Mouse (Mus musculus) CH12.LX (cell line): ENCODE measurements around the gene Eif4g3. TPM values are rescaled to one million over a fixed set of nuclear protein-coding genes. Genes with fewer than 3 reads are reported as not detected.

Experiments used
- DNase-seq: peaks from one replicate; pipeline ENCODE4 v3.0.0-alpha.2; 2013; ENCODE audit errors: extremely low read depth
- H3K27ac ChIP-seq: 2 replicates; pipeline ENCODE4 v1.5.1; 2012; ENCODE audit warnings: low read depth, mild to moderate bottlenecking, control low read depth, moderate library complexity; ENCODE audit not compliant: insufficient read depth
- H3K27me3 ChIP-seq: replicated peaks from 2 replicates; pipeline ENCODE3; 2012; ENCODE audit warnings: inconsistent platforms
- H3K36me3 ChIP-seq, 2 experiments: replicated peaks in 1 of 2; 2 replicates each; pipeline versions ENCODE3 to v1.6.1; 2012; ENCODE audit warnings: inconsistent platforms in 1 of 2, low read length in 1 of 2, mild to moderate bottlenecking in 1 of 2, mixed read lengths in 1 of 2, moderate library complexity in 1 of 2; ENCODE audit not compliant: control insufficient read depth in 1 of 2, insufficient read depth in 1 of 2
- H3K4me1 ChIP-seq, 2 experiments: 2 replicates each; pipeline ENCODE4 v1.6.1; 2012; ENCODE audit warnings: inconsistent platforms in 1 of 2, moderate library complexity in 1 of 2; ENCODE audit not compliant: insufficient read depth in 2 of 2, control insufficient read depth in 1 of 2
- H3K4me2 ChIP-seq: 2 replicates; pipeline ENCODE4 v1.6.1; 2012; ENCODE audit warnings: low read depth, mild to moderate bottlenecking, control low read depth; ENCODE audit not compliant: poor library complexity, insufficient read depth, severe bottlenecking
- H3K4me3 ChIP-seq, 3 experiments: fragments of 150-350 bp in 1 of 3; sonication (generic) in 1 of 3; replicated peaks in 1 of 3; 2 replicates each; pipeline versions ENCODE3 to v1.5.1; 2011 to 2012; ENCODE audit warnings: low read depth in 2 of 3, low read length in 2 of 3, mild to moderate bottlenecking in 2 of 3, moderate library complexity in 2 of 3, control low read depth in 1 of 3, improper control_type of control experiment in 1 of 3, inconsistent platforms in 1 of 3, mixed read lengths in 1 of 3; ENCODE audit not compliant: poor library complexity in 1 of 3
- H3K79me2 ChIP-seq: replicated peaks from 2 replicates; pipeline ENCODE4 v1.6.1; 2012; ENCODE audit warnings: mild to moderate bottlenecking, moderate library complexity; ENCODE audit not compliant: control insufficient read depth, poor library complexity, insufficient read depth, severe bottlenecking; ENCODE audit errors: extremely low read depth
- H3K9ac ChIP-seq: 2 replicates; pipeline ENCODE4 v1.6.1; 2012; ENCODE audit warnings: low read depth, mild to moderate bottlenecking, control low read depth, moderate library complexity; ENCODE audit not compliant: insufficient read depth
- H3K9me3 ChIP-seq: replicated peaks from 2 replicates; pipeline ENCODE3; 2012; ENCODE audit warnings: low read length, inconsistent platforms, mixed read lengths
- CHD1 ChIP-seq: IDR thresholded peaks from 2 replicates; pipeline ENCODE4 v1.6.1; 2012; ENCODE audit warnings: low read depth, low read length, improper control_type of control experiment, inconsistent platforms
- CHD2 ChIP-seq: IDR thresholded peaks from 2 replicates; pipeline ENCODE4 v1.6.1; 2011; ENCODE audit warnings: low read length, improper control_type of control experiment
- EP300 ChIP-seq: IDR thresholded peaks from 2 replicates; pipeline ENCODE4 v1.6.1; 2011; ENCODE audit warnings: low read length, improper control_type of control experiment
- ETS1 ChIP-seq: conservative IDR thresholded peaks from 2 replicates; pipeline ENCODE4 v1.6.1; 2012; ENCODE audit warnings: low read depth, mild to moderate bottlenecking, inconsistent platforms, low read length, improper control_type of control experiment, moderate library complexity
- GABPA ChIP-seq: IDR thresholded peaks from 2 replicates; pipeline ENCODE4 v1.6.1; 2012; ENCODE audit warnings: low read depth, low read length, improper control_type of control experiment, inconsistent platforms; ENCODE audit not compliant: insufficient replicate concordance
- HCFC1 ChIP-seq: IDR thresholded peaks from 2 replicates; pipeline ENCODE4 v1.6.1; 2012; ENCODE audit warnings: low read depth, mild to moderate bottlenecking, inconsistent platforms, low read length, improper control_type of control experiment
- IRF4 ChIP-seq: IDR thresholded peaks from 2 replicates; pipeline ENCODE4 v1.6.1; 2014; ENCODE audit warnings: low read depth, mild to moderate bottlenecking, inconsistent platforms, low read length, improper control_type of control experiment
- JUND ChIP-seq: conservative IDR thresholded peaks from 2 replicates; pipeline ENCODE4 v1.6.1; 2011; ENCODE audit warnings: low read depth, low read length, improper control_type of control experiment
- MXI1 ChIP-seq: IDR thresholded peaks from 2 replicates; pipeline ENCODE4 v1.6.1; 2011; ENCODE audit warnings: mild to moderate bottlenecking, low read depth, low read length, improper control_type of control experiment
- MYC ChIP-seq: IDR thresholded peaks from 2 replicates; pipeline ENCODE4 v1.6.1; 2011; ENCODE audit warnings: low read depth, mild to moderate bottlenecking, improper control_type of control experiment, low read length
- RAD21 ChIP-seq: IDR thresholded peaks from 2 replicates; pipeline ENCODE4 v1.6.1; 2011; ENCODE audit warnings: low read depth, mild to moderate bottlenecking, low read length, improper control_type of control experiment, moderate library complexity
- RCOR1 ChIP-seq: conservative IDR thresholded peaks from 2 replicates; pipeline ENCODE4 v1.6.1; 2012; ENCODE audit warnings: low read depth, mild to moderate bottlenecking, inconsistent platforms, low read length, improper control_type of control experiment
- TBP ChIP-seq: conservative IDR thresholded peaks from 2 replicates; pipeline ENCODE4 v1.6.1; 2011; ENCODE audit warnings: low read depth, low read length, improper control_type of control experiment
- UBTF ChIP-seq: IDR thresholded peaks from 2 replicates; pipeline ENCODE4 v1.6.1; 2012; ENCODE audit warnings: low read depth, mild to moderate bottlenecking, inconsistent platforms, low read length, improper control_type of control experiment, moderate library complexity
- USF1 ChIP-seq: IDR thresholded peaks from 2 replicates; pipeline ENCODE4 v1.6.1; 2014; ENCODE audit warnings: low read depth, mild to moderate bottlenecking, inconsistent platforms, low read length, improper control_type of control experiment
- ZC3H11A ChIP-seq: IDR thresholded peaks from 2 replicates; pipeline ENCODE4 v1.6.1; 2012; ENCODE audit warnings: low read depth, mild to moderate bottlenecking, inconsistent platforms, low read length, improper control_type of control experiment
- ZKSCAN1 ChIP-seq: IDR thresholded peaks from 2 replicates; pipeline ENCODE4 v1.6.1; 2012; ENCODE audit warnings: low read depth, inconsistent platforms, low read length, improper control_type of control experiment, borderline replicate concordance
- dilution Hi-C: fragments of 300-500 bp; cut with MboI; formaldehyde crosslinking; loops from 2 replicates; pipeline ENCODE4 v1.14.3; 2020; ENCODE audit warnings: low sequenced_read_pairs; ENCODE audit not compliant: extremely low pct_unique_long_range_greater_than_20kb, extremely low pct_ligation_motif_present
- in situ Hi-C: fragments of 300-500 bp; cut with MboI; formaldehyde crosslinking; loops from 3 replicates; pipeline ENCODE4 v1.14.3; 2019; ENCODE audit warnings: low sequenced_read_pairs, low pct_ligation_motif_present, low pct_unique_long_range_greater_than_20kb, mixed read lengths
- polyA plus RNA-seq: library from polyadenylated mRNA; unstranded; fragments of >175 nt; gene quantifications from 2 replicates; pipeline ENCODE4 v1.2.1, GENCODE M21; 2012; ENCODE audit warnings: low read depth; ENCODE audit not compliant: insufficient read length
- total RNA-seq, 2 experiments: library from RNA; depleted of rRNA; stranded (reverse); fragments of 300-350 nt in 1 of 2; fragments of >200 nt in 1 of 2; gene quantifications; 2 replicates each; pipeline ENCODE4 v1.2.3; 2012 to 2014

Gene Eif4g3
- total and polyA plus RNA-seq, 3 experiments, result 10.8 to 47.2 (median 24.0) TPM

DNA sequence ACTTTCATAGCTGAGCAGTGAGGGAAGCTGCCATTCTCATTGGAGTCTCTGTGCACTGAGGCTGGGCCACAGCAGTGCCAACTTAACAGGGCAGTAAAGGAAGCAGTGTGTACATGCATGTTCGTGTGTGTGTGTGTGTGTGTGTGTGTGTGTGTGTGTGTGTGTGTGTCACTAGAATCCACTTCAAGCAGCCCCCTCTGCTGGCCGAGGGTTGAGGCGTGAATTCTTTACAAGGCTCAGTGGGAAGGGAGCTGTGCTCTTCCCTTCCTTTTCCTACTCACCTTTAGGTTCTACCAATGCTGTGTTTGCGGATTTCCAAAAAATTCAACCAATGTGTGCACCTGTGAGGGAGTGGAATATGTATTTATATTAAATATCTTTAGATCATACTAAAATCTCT lies 41.0 kb downstream of the Eif4g3 start:
- Histone ChIP-seq H3K79me2 (peaks cover 3% of the 10 kb centered on the region; the same call in 1 of the 2 replicates), H3K4me2 (no peak overlapping the region), H3K9me3 (no peaks in the 10 kb centered on the region), H3K4me1 (no peaks in the 10 kb centered on the region), H3K27me3 (no peaks in the 10 kb centered on the region), H3K4me3 (no peak overlapping the region), H3K9ac (no peak overlapping the region), H3K36me3 (peaks cover 30 to 88% of the 10 kb centered on the region in 2 experiments), H3K27ac (no peak overlapping the region)
- TF ChIP-seq CHD1, result no peak
- no peak for TF ChIP-seq JUND
- no peak for TF ChIP-seq IRF4
- TF ChIP-seq RCOR1, result no peak
- TF ChIP-seq HCFC1, result no peak
- in situ Hi-C loops (no loop called here), dilution Hi-C loops (no loop called here)
- no peak for DNase-seq

DNA sequence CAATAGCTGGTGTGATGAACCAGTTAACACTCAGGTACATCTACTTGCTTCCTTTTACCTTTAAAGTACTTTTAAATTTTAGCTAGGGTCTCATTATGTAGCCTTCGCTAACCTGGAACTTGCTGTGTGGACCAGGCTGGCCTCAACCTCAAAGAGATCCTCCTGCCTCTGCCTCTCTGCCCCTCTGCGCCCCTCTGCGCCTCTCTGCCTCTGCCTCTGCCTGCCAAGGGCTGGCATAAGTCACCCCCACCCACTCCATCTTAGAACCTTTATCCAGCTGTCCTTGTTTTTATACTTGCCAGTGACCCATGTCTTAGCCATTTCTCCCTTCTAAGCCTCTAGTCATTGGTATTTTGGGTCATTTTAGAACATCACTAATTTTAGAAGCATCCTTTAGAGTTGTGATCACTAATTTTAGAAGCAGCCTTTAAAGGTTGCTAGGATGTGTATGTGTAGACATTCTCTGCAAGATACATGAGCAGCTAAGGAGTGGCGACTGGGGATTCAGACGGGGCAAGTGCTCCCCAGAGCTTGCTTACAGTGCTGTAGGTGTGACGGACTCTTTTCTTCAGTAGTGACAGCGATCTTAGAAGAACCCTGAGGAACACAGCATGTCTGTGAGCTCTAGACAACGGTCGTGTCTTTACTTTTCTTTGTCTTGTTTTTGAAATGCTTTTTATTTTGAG lies 42.8 kb downstream of the Eif4g3 start:
- DNase-seq, result no peak

DNA sequence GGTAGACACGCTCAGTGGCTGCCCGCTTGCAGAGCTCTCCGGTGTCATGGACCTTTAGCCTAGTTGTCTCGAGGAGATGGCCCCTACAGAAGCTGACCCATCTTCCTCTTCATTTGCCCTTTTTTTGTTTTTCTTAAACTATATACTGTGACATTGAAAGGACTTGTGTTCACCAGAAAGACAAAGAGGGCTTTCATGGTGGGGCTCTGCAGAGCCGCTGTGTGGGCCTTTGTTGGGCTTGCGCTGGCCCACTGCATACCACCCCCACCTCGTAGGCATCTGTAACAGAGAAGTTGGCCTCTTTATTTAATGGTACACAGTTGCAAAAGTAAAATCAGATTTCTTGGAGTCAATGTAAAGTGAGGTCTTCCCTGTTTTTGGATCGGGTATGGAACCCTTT lies 44.3 kb downstream of the Eif4g3 start:
- Histone ChIP-seq H3K4me2 (no peak overlapping the region), H3K9ac (no peak overlapping the region), H3K27me3 (no peaks in the 10 kb centered on the region), H3K27ac (no peak overlapping the region), H3K9me3 (no peaks in the 10 kb centered on the region), H3K4me1 (peaks cover 0 to 3% of the 10 kb centered on the region in 2 experiments; a peak in 1 of 4 replicates), H3K79me2 (peaks cover 6% of the 10 kb centered on the region; the same call in 1 of the 2 replicates), H3K36me3 (peaks cover 36 to 92% of the 10 kb centered on the region in 2 experiments), H3K4me3 (no peak overlapping the region)
- dilution Hi-C loops, result no loop called here
- DNase-seq, result no peak
- TF ChIP-seq RAD21, result no peak
- TF ChIP-seq UBTF, result no peak
- no peak for TF ChIP-seq TBP
- no peak for TF ChIP-seq ZC3H11A
- TF ChIP-seq EP300, result no peak
- TF ChIP-seq CHD2, result no peak
- TF ChIP-seq MYC, result no peak
- TF ChIP-seq USF1, result no peak
- TF ChIP-seq ZKSCAN1, result no peak
- TF ChIP-seq GABPA, result no peak
- in situ Hi-C loops, result no loop called here

More for the DNA sequence above, 42.8 kb downstream of the Eif4g3 start:
- Histone ChIP-seq H3K9me3 (no peaks in the 10 kb centered on the region), H3K4me3 (no peak overlapping the region), H3K36me3 (peaks cover 41 to 94% of the 10 kb centered on the region in 2 experiments), H3K27ac (no peak overlapping the region), H3K4me1 (no peaks in the 10 kb centered on the region), H3K27me3 (no peaks in the 10 kb centered on the region), H3K79me2 (peaks cover 6% of the 10 kb centered on the region; the same call in 1 of the 2 replicates), H3K4me2 (no peak overlapping the region), H3K9ac (no peak overlapping the region)
- in situ Hi-C loops (no loop called here), dilution Hi-C loops (no loop called here)
- TF ChIP-seq UBTF, result no peak
- TF ChIP-seq MXI1, result no peak
- no peak for TF ChIP-seq ETS1
